Mouse (Mus musculus): ENCODE results near the gene Hspa8. TPM values are rescaled to one million over a fixed set of nuclear protein-coding genes. Genes with fewer than 3 reads are reported as not detected.

Gene Hspa8
- total and polyA plus RNA-seq, 3 experiments, result 418 to 5,439 (median 3,011) TPM

GRCm38 (mm10) chr9:40851515-40851914 is 50.7 kb downstream of the Hspa8 start:
- H3K4me1 ChIP-seq (ENCODE audit: control insufficient read depth in 1 of 2, insufficient read depth in 2 of 2, low read length in 2 of 2), result no peaks in the 10 kb centered on the region
- no peaks in the 10 kb centered on the region for H3K9me3 ChIP-seq (replicated peaks; ENCODE audit: insufficient read depth, low read length)
- H3K27ac ChIP-seq (ENCODE audit: control insufficient read depth, low read depth, low read length), result no peak overlapping the region
- H3K27me3 ChIP-seq (ENCODE audit: control insufficient read depth in 1 of 2, insufficient read depth in 2 of 2, low read length in 2 of 2), result no peaks in the 10 kb centered on the region
- no peak for TF ChIP-seq ZMIZ1 (IDR thresholded peaks at IDR 0.05; ENCODE audit: low read depth, low read length)
- no peak for TF ChIP-seq ZKSCAN1 (IDR thresholded peaks at IDR 0.05; ENCODE audit: low read depth, low read length)
- no peak for TF ChIP-seq GATA1 (IDR thresholded peaks at IDR 0.05; ENCODE audit: low read depth, low read length)
- no peak for TF ChIP-seq POLR2AphosphoS2 (IDR thresholded peaks at IDR 0.05; ENCODE audit: low read length)
- TF ChIP-seq MAZ (IDR thresholded peaks at IDR 0.05; ENCODE audit: low read depth, low read length), result no peak
- TF ChIP-seq TAL1 (IDR thresholded peaks at IDR 0.05; ENCODE audit: low read length), result no peak
- TF ChIP-seq ELF1 (IDR thresholded peaks at IDR 0.05; ENCODE audit: low read depth, low read length), result no peak
- TF ChIP-seq GABPA (IDR thresholded peaks at IDR 0.05; ENCODE audit: low read depth, low read length), result no peak
- no peak for TF ChIP-seq MAFK (IDR thresholded peaks at IDR 0.05; ENCODE audit: borderline replicate concordance, low read depth, low read length)
- TF ChIP-seq ETS1 (IDR thresholded peaks at IDR 0.05; ENCODE audit: low read depth, low read length), result no peak
- H3K79me2 ChIP-seq (ENCODE audit: control insufficient read depth, insufficient read depth, low read length, poor library complexity), result no peaks in the 10 kb centered on the region
- no peaks in the 10 kb centered on the region for H3K36me3 ChIP-seq (ENCODE audit: control insufficient read depth in 1 of 2, insufficient read depth in 2 of 2, low read length in 2 of 2)
- no peak overlapping the region for H3K9ac ChIP-seq (ENCODE audit: control insufficient read depth, low read depth, low read length, poor library complexity, severe bottlenecking)
- no peak for DNase-seq (ENCODE audit: low read depth, low spot score)
- no peak overlapping the region for H3K4me3 ChIP-seq (ENCODE audit: control insufficient read depth in 1 of 2, insufficient read depth in 1 of 2, low read depth in 2 of 2, low read length in 2 of 2)

GRCm38 (mm10) chr9:40858461-40859160 is 57.8 kb downstream of the Hspa8 start:
- no peak overlapping the region for H3K4me3 ChIP-seq (ENCODE audit: control insufficient read depth in 1 of 2, insufficient read depth in 1 of 2, low read depth in 2 of 2, low read length in 2 of 2)
- H3K9ac ChIP-seq (ENCODE audit: control insufficient read depth, low read depth, low read length, poor library complexity, severe bottlenecking), result no peak overlapping the region
- no peaks in the 10 kb centered on the region for H3K27me3 ChIP-seq (ENCODE audit: control insufficient read depth in 1 of 2, insufficient read depth in 2 of 2, low read length in 2 of 2)
- H3K79me2 ChIP-seq (ENCODE audit: control insufficient read depth, insufficient read depth, low read length, poor library complexity), result no peaks in the 10 kb centered on the region
- TF ChIP-seq ZMIZ1 (IDR thresholded peaks at IDR 0.05; ENCODE audit: low read depth, low read length) (no peak), BHLHE40 (IDR thresholded peaks at IDR 0.05; ENCODE audit: borderline replicate concordance, low read depth, low read length) (no peak), MAFK (IDR thresholded peaks at IDR 0.05; ENCODE audit: borderline replicate concordance, low read depth, low read length) (no peak), GABPA (IDR thresholded peaks at IDR 0.05; ENCODE audit: low read depth, low read length) (no peak), MEF2A (IDR thresholded peaks at IDR 0.05; ENCODE audit: extremely low read depth, insufficient replicate concordance, low read depth, low read length, poor library complexity, severe bottlenecking) (no peak), JUND (IDR thresholded peaks at IDR 0.05; ENCODE audit: low read depth, low read length) (no peak), POLR2A (IDR thresholded peaks at IDR 0.05; ENCODE audit: control insufficient read depth in 1 of 2, insufficient read depth in 1 of 2, low read depth in 1 of 2, low read length in 2 of 2, poor library complexity in 1 of 2) (no peak)
- no peak for DNase-seq (ENCODE audit: low read depth, low spot score)
- no peaks in the 10 kb centered on the region for H3K4me1 ChIP-seq (ENCODE audit: control insufficient read depth in 1 of 2, insufficient read depth in 2 of 2, low read length in 2 of 2)
- no peaks in the 10 kb centered on the region for H3K9me3 ChIP-seq (replicated peaks; ENCODE audit: insufficient read depth, low read length)
- H3K36me3 ChIP-seq (ENCODE audit: control insufficient read depth in 1 of 2, insufficient read depth in 2 of 2, low read length in 2 of 2), result no peaks in the 10 kb centered on the region
- H3K27ac ChIP-seq (ENCODE audit: control insufficient read depth, low read depth, low read length), result no peak overlapping the region
